Mouse (Mus musculus) spleen, embryonic (tissue): Measurements from ENCODE around the gene Snapin.

Experiments used
- CTCF ChIA-PET: fragments of 350-600 bp; sonication (Branson Sonifier 250); formaldehyde crosslinking; loops from one replicate; lab custom pipeline; 2022; lab: Charles Lee

Gene Snapin

GRCm38 (mm10) chr3:90460315-90460714, 30.5 kb downstream of the Snapin start:
- CTCF ChIA-PET, result no interaction called here

- CTCF ChIA-PET, result no interaction called here
These were observed 31.1 kb downstream of the Snapin start for GRCm38 (mm10) chr3:90459727-90460126.

GRCm38 (mm10) chr3:90454931-90455330, 35.9 kb downstream of the Snapin start:
- CTCF ChIA-PET, result no interaction called here

- CTCF ChIA-PET, result no interaction called here
These were observed 39.3 kb downstream of the Snapin start for GRCm38 (mm10) chr3:90451396-90452095.

- CTCF ChIA-PET, result no interaction called here
These were observed 40.0 kb downstream of the Snapin start for GRCm38 (mm10) chr3:90450874-90451273.

GRCm38 (mm10) chr3:90448626-90449025, 42.2 kb downstream of the Snapin start:
- CTCF ChIA-PET, result no interaction called here

GRCm38 (mm10) chr3:90447123-90447494, 43.7 kb downstream of the Snapin start:
- CTCF ChIA-PET, result no interaction called here

GRCm38 (mm10) chr3:90446389-90447122, 44.3 kb downstream of the Snapin start:
- CTCF ChIA-PET, result no interaction called here

- CTCF ChIA-PET, result interaction anchor here (0.7 kb wide), 1 partner anchor 12 kb away, joined by 3 read pairs; no protein-coding TSS in a partner anchor
These were observed 45.2 kb downstream of the Snapin start for GRCm38 (mm10) chr3:90445417-90446200.

GRCm38 (mm10) chr3:90443977-90444376, 46.9 kb downstream of the Snapin start:
- CTCF ChIA-PET, result no interaction called here

GRCm38 (mm10) chr3:90440756-90441155, 50.1 kb downstream of the Snapin start:
- CTCF ChIA-PET, result interaction anchor here (0.5 kb wide), 1 partner anchor 488 kb away, joined by 4 read pairs; no protein-coding TSS in a partner anchor
